Mouse (Mus musculus) hindbrain, embryonic 14.5 days (tissue): ENCODE results near the gene Tmem102. TPM values are rescaled to one million over a fixed set of nuclear protein-coding genes. Genes with fewer than 3 reads are reported as not detected.

Source experiments
- ATAC-seq: fragments of 200-750 bp; cut with Nextera tagmentation; 2 replicates; pipeline ENCODE4 v1.8.0; 2017; ENCODE audit warnings: moderate number of reproducible peaks, mild to moderate bottlenecking, moderate TSS enrichment, moderate library complexity; ENCODE audit not compliant: low FRiP score
- DNase-seq: peaks from one replicate; pipeline ENCODE4 v3.0.0-alpha.2; 2015; ENCODE audit warnings: low spot score
- H3K27ac ChIP-seq: fragments of 300-500 bp; sonication (generic); 2 replicates; pipeline ENCODE4 v1.5.1; 2014; ENCODE audit warnings: mild to moderate bottlenecking, moderate library complexity
- H3K27me3 ChIP-seq: fragments of 300-500 bp; sonication (generic); 2 replicates; pipeline ENCODE4 v1.6.1; 2014; ENCODE audit warnings: mild to moderate bottlenecking, low read length, mixed read lengths; ENCODE audit not compliant: control insufficient read depth, insufficient read depth
- H3K36me3 ChIP-seq: fragments of 300-500 bp; sonication (generic); replicated peaks from 2 replicates; pipeline ENCODE4 v1.6.1; 2014; ENCODE audit not compliant: control insufficient read depth, insufficient read depth
- H3K4me1 ChIP-seq: fragments of 300-500 bp; sonication (generic); replicated peaks from 2 replicates; pipeline ENCODE4 v1.6.1; 2014; ENCODE audit warnings: antibody characterized with exemption, low read length, mixed read lengths; ENCODE audit not compliant: control insufficient read depth, insufficient read depth
- H3K4me2 ChIP-seq: fragments of 300-500 bp; sonication (generic); replicated peaks from 2 replicates; pipeline ENCODE4 v1.6.1; 2014; ENCODE audit warnings: mild to moderate bottlenecking, moderate library complexity
- H3K4me3 ChIP-seq: fragments of 300-500 bp; sonication (generic); replicated peaks from 2 replicates; pipeline ENCODE4 v1.5.1; 2014; ENCODE audit warnings: mild to moderate bottlenecking, low read length
- H3K9ac ChIP-seq: fragments of 300-500 bp; sonication (generic); 2 replicates; pipeline ENCODE4 v1.6.1; 2014
- H3K9me3 ChIP-seq: fragments of 300-500 bp; sonication (generic); 2 replicates; pipeline ENCODE4 v1.6.1; 2016; ENCODE audit warnings: low read length; ENCODE audit not compliant: control insufficient read depth
- WGBS: fragments of 180-500 bp; shearing (Covaris S2); extraction: QIAGEN DNeasy Blood & Tissue Kit; methylation state at CpG from one replicate; pipeline ENCODE4 v1.1.7; 2014; 5-methylcytosine and 5-hydroxymethylcytosine counted together
- polyA plus RNA-seq: library from polyadenylated mRNA; unstranded; fragments of >200 nt; fragmentation: Nextera tagmentation; extraction: Ambion mirVana; gene quantifications from 2 replicates; pipeline ENCODE4 v1.2.1, GENCODE M21; 2014

Tmem102 gene
- polyA plus RNA-seq, 1 experiment from 2014 or later, result 1.9 TPM

DNA sequence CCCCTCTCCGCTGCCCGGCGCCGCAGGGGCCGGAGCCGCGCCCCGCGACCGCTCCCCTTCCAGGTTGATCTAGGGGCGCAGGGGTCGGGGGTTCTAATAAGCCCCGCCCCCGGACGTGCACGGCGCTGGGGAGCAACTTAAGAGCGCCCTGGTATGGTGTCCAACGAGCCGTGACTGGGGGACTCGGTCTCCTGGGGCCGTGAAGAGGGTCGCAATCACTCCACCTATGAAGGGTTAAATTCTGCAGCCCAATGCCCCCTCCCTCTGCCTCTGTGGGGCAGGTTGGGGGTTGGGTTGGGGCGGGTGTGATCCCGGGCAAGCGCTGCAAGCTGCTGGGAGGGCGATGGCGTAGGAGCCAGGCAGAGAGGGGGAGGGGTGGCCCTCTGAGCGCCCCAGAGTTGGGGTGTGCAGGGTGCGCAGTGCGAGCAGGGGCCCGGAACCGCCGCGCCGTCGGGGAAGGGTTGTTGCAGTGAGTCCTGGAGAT is 39.3 kb downstream of the Tmem102 start:
- peak overlapping the region; percentile 81 for H3K4me3 ChIP-seq
- peak overlapping the region; percentile 90 for H3K27ac ChIP-seq
- H3K4me1 ChIP-seq, result peaks cover 19% of the 10 kb centered on the region
- H3K9me3 ChIP-seq, result no peaks in the 10 kb centered on the region
- no peaks in the 10 kb centered on the region for H3K27me3 ChIP-seq
- peak overlapping the region; percentile 54 for H3K4me2 ChIP-seq
- peak; percentile 48 for DNase-seq
- WGBS, result 1% methylated on average over 36 of the region's 37 CpGs
- H3K9ac ChIP-seq, result peak overlapping the region; percentile 94
- ATAC-seq, result peak; percentile 82
- no peaks in the 10 kb centered on the region for H3K36me3 ChIP-seq

DNA sequence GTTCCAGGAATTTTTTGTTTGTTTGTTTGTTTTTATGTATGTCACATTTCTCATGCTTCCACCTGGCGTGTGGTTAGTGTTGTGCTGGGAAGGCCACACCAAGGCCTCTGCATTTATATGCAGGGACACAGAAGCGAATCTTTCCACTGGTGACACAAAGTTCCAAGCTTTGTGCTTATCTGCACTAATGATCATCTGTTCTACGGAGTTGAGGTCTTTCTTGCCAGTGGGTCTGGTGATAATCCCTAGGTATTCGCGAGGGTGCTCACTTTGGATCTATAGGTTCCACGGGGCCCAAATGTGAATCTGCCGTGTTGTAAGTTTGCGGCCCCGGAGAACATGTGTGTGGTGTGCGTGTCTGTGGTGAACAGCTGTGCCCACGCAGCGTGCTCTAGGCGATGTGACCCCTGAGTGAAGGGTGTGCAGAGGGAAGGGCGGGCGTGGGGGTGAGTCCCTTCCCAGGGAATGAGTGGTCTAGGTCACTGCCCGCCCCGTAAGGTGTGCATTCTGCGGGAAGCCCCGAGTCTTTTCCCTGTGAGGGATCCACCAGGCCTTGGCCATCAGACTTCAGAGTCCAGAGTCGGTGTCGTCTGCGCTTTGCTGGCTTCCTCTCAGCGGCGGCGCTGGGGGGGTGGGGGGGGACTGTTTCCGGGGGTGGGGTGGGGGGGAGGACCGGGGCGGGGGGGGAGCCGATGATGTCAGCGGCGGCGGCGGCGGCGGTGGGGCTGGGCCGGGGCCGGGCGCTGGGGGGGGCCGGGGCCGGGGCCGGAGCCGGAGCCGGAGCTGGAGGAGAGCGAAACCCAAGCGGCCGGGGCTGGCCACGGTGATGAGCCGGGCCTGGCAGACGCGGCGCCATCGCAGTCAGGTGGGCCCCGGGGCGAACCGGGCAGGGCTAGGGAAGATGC is 40.0 kb downstream of the Tmem102 start, which contains the start of gene Zbtb4:
Gene Zbtb4, plus strand, starts transcription at position 692 of the 905 bp plus-strand sequence.
- Histone ChIP-seq H3K4me1 (peaks cover 21% of the 10 kb centered on the region), H3K4me3 (peak within 1 kb of the TSS; percentile 81), H3K27me3 (no peaks in the 10 kb centered on the region), H3K9me3 (no peaks in the 10 kb centered on the region), H3K27ac (peak within 1 kb of the TSS; percentile 90), H3K9ac (peak within 1 kb of the TSS; percentile 94), H3K4me2 (peak within 1 kb of the TSS; percentile 54), H3K36me3 (no peaks in the 10 kb centered on the region)
- WGBS, result 13% methylated on average over 51 of the region's 55 CpGs
- ATAC-seq (peak; percentile 61), DNase-seq (peak; percentile 42)

DNA sequence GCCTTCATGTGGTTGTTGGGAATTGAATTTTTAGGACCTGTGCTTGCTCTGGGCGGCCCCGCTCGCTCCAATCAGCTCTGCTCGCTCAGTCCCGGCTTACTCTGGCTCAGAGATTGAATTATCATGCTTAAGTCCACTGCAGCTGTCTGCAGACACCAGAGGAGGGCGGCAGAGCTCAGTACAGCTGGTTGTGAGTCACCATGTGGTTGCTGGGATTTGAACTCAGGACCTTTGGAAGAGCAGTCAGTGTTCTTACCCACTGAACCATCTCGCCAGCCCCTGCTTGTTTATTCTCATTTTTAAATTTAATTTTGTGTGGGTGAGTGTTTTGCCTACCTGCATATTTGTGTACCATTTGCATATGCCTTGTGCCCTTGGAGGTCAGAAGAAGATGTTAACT is 41.9 kb downstream of the Tmem102 start:
- DNase-seq, result no peak

DNA sequence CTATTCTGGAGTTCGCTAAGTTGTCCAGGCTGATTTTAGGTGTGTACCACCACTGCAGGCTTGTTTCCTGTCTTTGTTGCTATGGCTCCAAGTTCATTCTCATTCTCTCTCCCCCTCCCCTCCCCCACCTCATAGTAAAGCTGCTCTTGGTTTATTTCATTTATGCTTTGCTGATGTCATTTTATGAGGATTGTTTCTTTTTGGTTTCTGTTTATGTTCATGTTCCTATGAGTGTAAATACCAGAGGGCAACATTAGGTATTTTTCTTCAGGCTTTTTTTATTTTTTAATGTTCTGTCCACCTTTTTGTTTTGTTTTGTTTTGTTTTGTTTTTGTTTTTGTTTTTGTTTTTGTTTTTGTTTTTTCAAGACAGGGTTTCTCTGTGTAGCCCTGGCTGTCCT is 43.6 kb downstream of the Tmem102 start, which contains the start of gene Slc35g3:
Gene Slc35g3, minus strand, starts transcription at position 101 of the 400 bp plus-strand sequence.
- Histone ChIP-seq H3K27me3 (no peaks in the 10 kb centered on the region), H3K36me3 (no peaks in the 10 kb centered on the region), H3K4me3 (no peak within 1 kb of the TSS), H3K9ac (no peak within 1 kb of the TSS), H3K9me3 (no peaks in the 10 kb centered on the region), H3K4me2 (no peak within 1 kb of the TSS), H3K4me1 (peaks cover 28% of the 10 kb centered on the region), H3K27ac (peak within 1 kb of the TSS; percentile 99)
- DNase-seq, result no peak
- 81% methylated on average over 1 of the region's 1 CpGs for WGBS
- no peak for ATAC-seq

More for the DNA sequence above, 41.9 kb downstream of the Tmem102 start:
- no peaks in the 10 kb centered on the region for H3K36me3 ChIP-seq
- H3K9ac ChIP-seq, result no peak overlapping the region
- no peak overlapping the region for H3K27ac ChIP-seq
- H3K27me3 ChIP-seq, result no peaks in the 10 kb centered on the region
- no peak overlapping the region for H3K4me3 ChIP-seq
- no peak overlapping the region for H3K4me2 ChIP-seq
- H3K4me1 ChIP-seq, result peaks cover 29% of the 10 kb centered on the region
- no peak for ATAC-seq
- no peaks in the 10 kb centered on the region for H3K9me3 ChIP-seq
- 64% methylated on average over 7 of the region's 7 CpGs for WGBS

DNA sequence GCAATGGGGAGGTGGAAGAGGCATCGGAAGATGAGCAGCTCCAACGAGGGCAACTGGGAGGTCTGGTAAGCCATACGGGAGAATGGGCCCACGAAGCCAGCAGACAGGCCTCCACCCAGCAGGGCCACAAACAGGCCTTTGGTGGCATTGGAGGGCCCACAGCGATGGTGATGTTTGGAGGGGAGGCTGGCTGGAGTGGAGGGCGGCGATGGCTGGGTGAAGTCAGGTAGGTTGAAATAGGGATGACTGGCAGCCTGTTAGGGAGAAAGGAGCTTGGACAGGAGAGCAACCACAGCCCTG is 44.6 kb downstream of the Tmem102 start:
- no peaks in the 10 kb centered on the region for H3K9me3 ChIP-seq
- no peak overlapping the region for H3K9ac ChIP-seq
- H3K36me3 ChIP-seq, result no peaks in the 10 kb centered on the region
- H3K27ac ChIP-seq, result peak overlapping the region; percentile 99
- WGBS, result 93% methylated on average over 7 of the region's 7 CpGs
- no peaks in the 10 kb centered on the region for H3K27me3 ChIP-seq
- no peak overlapping the region for H3K4me3 ChIP-seq
- H3K4me1 ChIP-seq, result peaks cover 32% of the 10 kb centered on the region
- H3K4me2 ChIP-seq, result no peak overlapping the region
- ATAC-seq (no peak), DNase-seq (no peak)

DNA sequence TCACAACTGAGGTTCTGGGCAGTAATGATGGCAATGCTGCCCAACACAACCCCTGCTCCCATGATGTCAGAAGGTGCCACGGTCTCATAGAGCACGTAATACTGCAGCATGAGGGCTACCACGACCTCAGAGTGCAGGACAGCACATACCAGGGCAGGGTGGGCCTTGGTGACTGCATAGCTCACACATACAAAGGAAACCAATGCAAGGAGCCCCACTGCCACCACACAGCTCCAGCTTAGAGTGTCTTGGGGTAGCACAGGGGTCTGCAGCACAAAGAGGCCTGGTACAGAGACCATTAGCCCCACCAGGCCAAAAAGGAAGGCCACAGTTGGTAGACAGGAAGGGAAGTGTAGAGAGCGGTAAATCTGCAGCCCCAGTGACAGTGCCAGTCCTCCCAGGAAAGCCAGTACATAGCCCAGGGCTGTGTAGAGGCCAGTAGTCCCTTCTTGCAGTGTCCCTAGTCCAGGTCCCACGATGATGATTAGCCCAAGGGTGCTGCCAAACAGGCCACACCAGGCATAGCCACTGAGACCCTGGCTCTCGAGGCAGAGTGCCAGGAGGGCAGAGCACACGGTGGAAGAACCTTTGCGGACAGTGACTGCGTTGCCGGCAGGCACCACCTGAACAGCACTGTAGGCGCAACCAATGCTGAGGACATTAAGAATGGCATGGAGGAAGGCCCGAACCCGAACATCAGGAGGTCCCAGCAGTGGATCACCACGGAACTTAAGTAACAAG is 45.1 kb downstream of the Tmem102 start:
- DNase-seq (no peak), ATAC-seq (no peak)
- Histone ChIP-seq H3K9me3 (no peaks in the 10 kb centered on the region), H3K4me3 (peak overlapping the region; percentile 49; the same call in 1 of the 2 replicates), H3K4me1 (peaks cover 35% of the 10 kb centered on the region), H3K27me3 (no peaks in the 10 kb centered on the region), H3K36me3 (no peaks in the 10 kb centered on the region), H3K9ac (peak overlapping the region; percentile 86), H3K4me2 (peak overlapping the region; percentile 61), H3K27ac (peak overlapping the region; percentile 99)
- 74% methylated on average over 14 of the region's 14 CpGs for whole genome bisulfite sequencing

DNA sequence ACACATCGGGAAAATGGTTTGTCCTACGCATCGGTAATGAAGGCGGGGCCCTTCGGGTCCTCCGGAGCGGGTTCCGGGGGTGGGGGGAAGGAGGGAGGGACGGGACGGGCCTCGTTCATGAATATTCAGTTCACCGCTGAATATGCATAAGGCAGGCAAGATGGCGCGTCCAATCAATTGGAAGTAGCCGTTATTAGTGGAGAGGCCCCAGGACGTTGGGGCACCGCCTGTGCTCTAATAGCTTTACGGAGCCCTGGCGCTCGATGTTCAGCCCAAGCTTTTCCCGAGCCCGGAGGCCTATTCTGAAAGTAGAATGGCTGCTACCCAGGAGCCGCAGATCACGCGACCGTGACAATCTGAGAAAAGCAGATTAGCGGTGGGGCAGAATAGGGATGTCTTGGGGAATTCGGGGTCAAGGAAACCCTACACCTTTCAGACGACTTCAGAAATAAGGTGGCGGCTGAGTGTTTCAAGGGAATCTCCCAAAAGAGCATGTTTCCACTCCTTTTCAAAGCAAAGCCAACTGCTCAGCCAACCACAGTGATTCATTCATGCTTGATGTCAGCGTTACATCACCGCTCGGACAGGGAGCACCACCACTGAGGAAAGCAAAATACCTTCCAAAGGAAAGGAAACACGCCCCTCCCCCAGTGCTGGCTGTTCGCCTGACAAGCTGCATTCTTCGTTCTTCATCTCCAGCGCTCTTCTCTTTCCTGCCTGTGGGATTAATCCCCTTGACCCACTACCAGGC is 46.3 kb downstream of the Tmem102 start:
- Histone ChIP-seq H3K27me3 (no peaks in the 10 kb centered on the region), H3K36me3 (no peaks in the 10 kb centered on the region), H3K9ac (peak overlapping the region; percentile 86), H3K4me3 (peak overlapping the region; percentile 49), H3K4me1 (peaks cover 44% of the 10 kb centered on the region), H3K4me2 (peak overlapping the region; percentile 61), H3K27ac (peak overlapping the region; percentile 99), H3K9me3 (no peaks in the 10 kb centered on the region)
- ATAC-seq (peak; percentile 87), DNase-seq (peak; percentile 86)
- WGBS, result 0% methylated on average over 37 of the region's 37 CpGs

DNA sequence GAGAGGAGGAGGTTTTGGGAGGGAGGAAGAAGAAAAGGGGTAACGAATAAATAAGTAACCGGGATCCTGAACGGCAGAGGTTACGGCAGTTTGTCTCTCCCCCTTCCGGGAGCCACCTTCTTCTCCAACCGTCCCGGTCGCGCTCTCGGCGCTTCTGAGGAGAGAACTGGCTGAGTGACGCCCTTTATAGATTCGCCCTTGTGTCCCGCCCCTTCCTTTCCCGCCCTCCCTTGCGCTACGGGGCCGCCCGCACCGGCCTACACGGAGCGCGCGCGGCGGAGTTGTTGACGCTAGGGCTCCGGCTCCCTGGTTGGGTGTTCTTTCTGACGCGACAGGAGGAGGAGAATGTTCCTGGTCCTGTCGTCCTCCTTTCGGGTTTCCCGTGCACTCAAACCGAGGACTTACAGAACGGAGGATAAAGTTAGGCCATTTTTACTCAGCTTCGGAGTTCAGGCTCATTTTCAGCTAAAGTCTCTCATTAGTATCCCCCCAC is 46.9 kb downstream of the Tmem102 start, which contains the start of gene Polr2a:
Gene Polr2a, minus strand, starts transcription at position 160 of the 493 bp plus-strand sequence.
- H3K4me1 ChIP-seq, result peaks cover 48% of the 10 kb centered on the region
- H3K9ac ChIP-seq, result peak within 1 kb of the TSS; percentile 86
- peak within 1 kb of the TSS; percentile 99 for H3K27ac ChIP-seq
- peak; percentile 97 for ATAC-seq
- no peaks in the 10 kb centered on the region for H3K9me3 ChIP-seq
- peak; percentile 99 for DNase-seq
- H3K4me3 ChIP-seq, result peak within 1 kb of the TSS; percentile 49
- no peaks in the 10 kb centered on the region for H3K36me3 ChIP-seq
- H3K4me2 ChIP-seq, result peak within 1 kb of the TSS; percentile 61
- under 1% methylated on average over 36 of the region's 36 CpGs for WGBS
- no peaks in the 10 kb centered on the region for H3K27me3 ChIP-seq
